Mouse (Mus musculus) embryonic fibroblast, embryonic 13.5 days (primary cell): ENCODE data around the gene Mapt. TPM values are rescaled to one million over a fixed set of nuclear protein-coding genes. Genes with fewer than 3 reads are reported as not detected.

Source experiments
- H3K27ac ChIP-seq: 2 replicates; pipeline ENCODE4 v1.5.1; 2012; ENCODE audit warnings: low read length, control low read depth, inconsistent platforms; ENCODE audit not compliant: insufficient read depth
- H3K4me1 ChIP-seq: 2 replicates; pipeline ENCODE4 v1.6.1; 2011; ENCODE audit warnings: low read length; ENCODE audit not compliant: control insufficient read depth, insufficient read depth
- H3K4me3 ChIP-seq: 2 replicates; pipeline ENCODE4 v1.5.1; 2011; ENCODE audit warnings: mild to moderate bottlenecking, control low read depth, low read length; ENCODE audit not compliant: insufficient read depth
- CTCF ChIP-seq: IDR thresholded peaks from 2 replicates; pipeline ENCODE4 v1.5.1; 2011; ENCODE audit warnings: mild to moderate bottlenecking, control low read depth, low read length, moderate library complexity, borderline replicate concordance; ENCODE audit not compliant: insufficient read depth
- POLR2A ChIP-seq: IDR thresholded peaks from 2 replicates; pipeline ENCODE4 v1.6.1; 2011; ENCODE audit warnings: low read depth, mild to moderate bottlenecking, control low read depth, low read length, moderate library complexity
- polyA plus RNA-seq: library from polyadenylated mRNA; stranded (reverse); fragments of >200 nt; gene quantifications from 2 replicates; pipeline ENCODE4 v1.2.4, GENCODE M21; 2011; ENCODE audit warnings: low read depth; ENCODE audit not compliant: missing spikeins, insufficient read length

Gene Mapt
- polyA plus RNA-seq, 1 experiment, result 0.26 TPM

GRCm38 (mm10) chr11:104361790-104362189 lies 130.6 kb downstream of the Mapt start:
- H3K27ac ChIP-seq, result no peak overlapping the region
- peaks cover 6% of the 10 kb centered on the region; the same call in 1 of the 2 replicates for H3K4me1 ChIP-seq
- H3K4me3 ChIP-seq, result no peak overlapping the region
- TF ChIP-seq POLR2A (no peak), CTCF (no peak)

GRCm38 (mm10) chr11:104362704-104363103 lies 131.5 kb downstream of the Mapt start:
- Histone ChIP-seq H3K27ac (no peak overlapping the region), H3K4me1 (peaks cover 6% of the 10 kb centered on the region), H3K4me3 (no peak overlapping the region)
- TF ChIP-seq CTCF (no peak), POLR2A (no peak)

GRCm38 (mm10) chr11:104363823-104364600 lies 132.8 kb downstream of the Mapt start:
- Histone ChIP-seq H3K4me3 (no peak overlapping the region), H3K4me1 (peaks cover 6% of the 10 kb centered on the region), H3K27ac (peak overlapping the region; percentile 18; the same call in 1 of the 2 replicates)
- no peak for TF ChIP-seq POLR2A
- no peak for TF ChIP-seq CTCF

GRCm38 (mm10) chr11:104367486-104368190 lies 136.4 kb downstream of the Mapt start:
- no peak for TF ChIP-seq POLR2A
- no peak for TF ChIP-seq CTCF
- Histone ChIP-seq H3K4me1 (peaks cover 4% of the 10 kb centered on the region), H3K27ac (no peak overlapping the region)

GRCm38 (mm10) chr11:104376291-104376690 lies 145.1 kb downstream of the Mapt start:
- no peak overlapping the region for H3K27ac ChIP-seq
- no peaks in the 10 kb centered on the region for H3K4me1 ChIP-seq
- no peak overlapping the region for H3K4me3 ChIP-seq
- TF ChIP-seq POLR2A (no peak), CTCF (no peak)

More at GRCm38 (mm10) chr11:104367486-104368190, 136.4 kb downstream of the Mapt start:
- H3K4me3 ChIP-seq, result no peak overlapping the region

- Histone ChIP-seq H3K4me1 (no peaks in the 10 kb centered on the region), H3K4me3 (no peak overlapping the region), H3K27ac (no peak overlapping the region)
- TF ChIP-seq CTCF (peak; percentile 30; the same call in 1 of the 2 replicates), POLR2A (no peak)
Measured at GRCm38 (mm10) chr11:104379635-104380034, 148.4 kb downstream of the Mapt start.

Other genes with a start within 250 kb of the Mapt start
- gene Crhr1, start 98.5 kb upstream of the Mapt start, polyA plus RNA-seq, result not detected in 2 replicates
- gene Sppl2c, start 45.1 kb upstream of the Mapt start, polyA plus RNA-seq, result not detected in 2 replicates
- 55.3 and 66.2 TPM in 2 replicates for gene Kansl1, start 237.5 kb downstream of the Mapt start, polyA plus RNA-seq